8 mouse cellular contexts compared by ENCODE assay signal in the genomic region with DNA sequence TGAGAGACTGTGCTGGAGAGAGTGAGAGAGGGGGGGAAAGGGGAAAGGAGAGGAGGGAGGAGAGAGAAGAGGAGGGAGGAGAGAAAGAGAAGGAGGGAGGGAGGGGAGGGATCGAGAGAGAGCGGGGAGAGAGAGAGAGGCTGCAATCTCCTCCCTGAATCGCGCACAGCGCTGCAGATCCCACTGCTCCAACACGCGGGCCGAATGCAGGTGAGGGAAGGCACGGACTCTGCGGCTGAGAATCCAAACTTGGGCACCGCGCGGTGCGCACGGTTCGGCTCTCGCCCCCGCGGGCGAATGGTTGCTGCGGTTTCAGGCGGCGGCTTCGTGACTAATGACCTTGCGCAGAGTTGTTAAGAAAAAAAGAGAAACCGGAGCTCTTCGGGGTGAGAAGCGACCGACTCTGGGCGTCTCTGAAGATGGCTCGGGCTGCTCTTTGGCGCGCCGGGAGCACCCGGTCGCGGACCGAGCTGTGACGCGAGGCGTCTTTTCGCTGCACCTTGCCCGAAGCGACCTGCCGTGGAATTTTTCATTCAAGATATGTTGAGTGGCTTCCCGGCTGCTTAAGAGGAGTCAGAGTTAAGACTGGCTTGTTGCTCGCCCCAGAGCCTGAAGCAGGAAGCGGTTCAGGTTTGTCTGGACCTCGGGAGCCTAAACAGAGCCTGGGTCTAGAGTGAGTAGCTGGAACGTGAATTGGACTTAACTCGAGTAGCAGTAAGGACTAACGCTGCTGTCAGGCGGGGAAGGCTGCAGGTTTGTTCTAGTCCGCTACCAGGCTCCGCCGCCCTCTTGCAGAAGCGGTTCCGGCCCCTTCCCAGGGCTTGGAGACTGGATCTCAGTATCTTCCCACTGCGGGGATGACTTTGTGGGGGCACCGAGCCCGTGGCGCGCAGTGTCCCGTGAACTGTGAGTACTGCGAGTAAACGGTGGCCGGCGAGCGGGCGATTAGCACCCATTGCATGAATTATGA. TPM values are rescaled to one million over a fixed set of nuclear protein-coding genes. Genes with fewer than 3 reads are reported as not detected.
DNase-seq lines count a peak whose midpoint lies in the region; ATAC-seq lines count a peak whose summit lies in the region.

A gene (plus strand): TSS at position 62 of the 970 bp plus-strand sequence.

- peaks cover 17% of the 10 kb centered on the region; the same call in 1 of the 2 replicates for H3K27me3 ChIP-seq in hindbrain, embryonic 12.5 days
- H3K27me3 ChIP-seq in megakaryocyte, embryonic 14.5 days (replicated peaks), result no peaks in the 10 kb centered on the region

- peak within 1 kb of the TSS; percentile 87 for H3K27ac ChIP-seq in hindbrain, embryonic 12.5 days

- peak; percentile 11 for ATAC-seq in hindbrain, embryonic 12.5 days (ENCODE audit: low FRiP score)

- no peaks in the 10 kb centered on the region for H3K9me3 ChIP-seq in hindbrain, embryonic 12.5 days (replicated peaks)
- H3K9me3 ChIP-seq in megakaryocyte, embryonic 14.5 days, result no peaks in the 10 kb centered on the region

- peak within 1 kb of the TSS; percentile 73 for H3K9ac ChIP-seq in hindbrain, embryonic 12.5 days

- H3K36me3 ChIP-seq in hindbrain, embryonic 12.5 days, result no peaks in the 10 kb centered on the region
- peaks cover 23% of the 10 kb centered on the region for H3K36me3 ChIP-seq in megakaryocyte, embryonic 14.5 days (replicated peaks; ENCODE audit: low read length)

- H3K4me2 ChIP-seq in hindbrain, embryonic 12.5 days (replicated peaks), result peak within 1 kb of the TSS; percentile 83

- peak within 1 kb of the TSS; percentile 65 for H3K4me3 ChIP-seq in hindbrain, embryonic 12.5 days
- H3K4me3 ChIP-seq in megakaryocyte, embryonic 14.5 days (replicated peaks), result peak within 1 kb of the TSS; percentile 100

- peak; percentile 24 for DNase-seq in adrenal gland, postnatal 14 days
- peak; percentile 66 to 67 for DNase-seq in cerebellum, postnatal 25 days
- DNase-seq in frontal cortex, postnatal 36 days (ENCODE audit: low spot score in 2 of 2), result peak; percentile 75 to 77
- peak; percentile 56 to 66 for DNase-seq in left cerebral cortex, adult 8-10 months (ENCODE audit: low spot score in 2 of 2)
- DNase-seq in right cerebral cortex, postnatal 36 days (ENCODE audit: low spot score in 2 of 2), result peak; percentile 72 to 74
- no peak for DNase-seq in natural killer cell, adult 2 months (ENCODE audit: low spot score in 2 of 2)

- peaks cover 9% of the 10 kb centered on the region for H3K4me1 ChIP-seq in hindbrain, embryonic 12.5 days
- peaks cover 45% of the 10 kb centered on the region for H3K4me1 ChIP-seq in megakaryocyte, embryonic 14.5 days

- under 1% methylated on average over 68 of the region's 70 CpGs for WGBS in hindbrain, embryonic 12.5 days

RNA-seq across cellular contexts. Expression of the gene that starts here (rescaled TPM):
- total RNA-seq in adrenal gland, postnatal 14 days (2021), result 4.6 and 7.6 TPM in 2 replicates
- polyA plus RNA-seq in hindbrain, embryonic 12.5 days (2016; fragmentation: Nextera tagmentation; extraction: Ambion mirVana), result 15.3 and 16.8 TPM in 2 replicates
- 100 to 1,000 TPM; 135 to 161 (median 146) TPM for total RNA-seq in left cerebral cortex, adult 8-10 months (2022)
- polyA plus RNA-seq in megakaryocyte, embryonic 14.5 days (2012; ENCODE audit: insufficient read depth, low replicate concordance), result 4.7 and 4.8 TPM in 2 replicates

Comparison
In these comparisons a context has a peak if more than half of its experiments do, and no peak if none do; other contexts are left out.
1. RNA of the gene that starts here (total RNA-seq): 135 to 161 TPM in left cerebral cortex, adult 8-10 months; 4.6 to 7.6 TPM in adrenal gland, postnatal 14 days; every median in the first group is over 10 times any median in the second.
2. DNase-seq: peak in adrenal gland, postnatal 14 days (single experiment), cerebellum, postnatal 25 days (2 of 2), frontal cortex, postnatal 36 days (2 of 2), left cerebral cortex, adult 8-10 months (2 of 2) and right cerebral cortex, postnatal 36 days (2 of 2); none in natural killer cell, adult 2 months (0 of 2).